Mouse (Mus musculus) left cerebral cortex, adult 6 months (tissue): ENCODE results near the gene Olfr705. TPM values are rescaled to one million over a fixed set of nuclear protein-coding genes. Genes with fewer than 3 reads are reported as not detected.

ENCODE experiments used
- long read RNA-seq, 2 experiments: library from polyadenylated mRNA; unstranded; transcript quantifications; one replicate each; pipeline ENCODE4 v2.0.0; 2019 to 2020
- polyA plus RNA-seq: library from polyadenylated mRNA; unstranded; fragments of <200 nt; fragmentation: Nextera tagmentation; gene quantifications from 2 replicates; pipeline ENCODE4 v1.2.3, GENCODE M21; 2021

The Olfr705 gene
- polyA plus RNA-seq, result not detected in 2 replicates
- long read RNA-seq, experiment 1, result 0 reads
- long read RNA-seq, experiment 2, result 0 reads

DNA sequence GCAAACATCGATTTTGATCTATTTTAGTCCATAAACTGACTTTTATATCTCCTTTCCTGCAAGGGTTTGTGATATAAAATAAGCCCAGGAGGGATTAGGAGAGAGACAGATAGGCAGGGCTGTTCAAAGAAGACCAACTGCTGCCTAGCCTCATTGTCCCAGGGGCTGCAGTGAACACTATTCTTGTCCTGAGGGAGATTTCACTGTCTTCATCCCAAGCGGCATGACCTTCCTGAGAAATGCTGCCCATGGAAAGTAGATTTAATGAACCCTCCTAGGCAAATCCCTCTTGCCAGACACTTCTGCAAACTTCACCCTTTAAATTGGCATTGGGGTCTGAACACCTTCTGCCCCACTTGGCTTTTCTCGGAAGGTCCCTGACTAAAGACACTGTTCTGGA is at the start of gene Olfr705:
Olfr705 (minus strand) TSS at position 101 of the 400 bp plus-strand sequence.

DNA sequence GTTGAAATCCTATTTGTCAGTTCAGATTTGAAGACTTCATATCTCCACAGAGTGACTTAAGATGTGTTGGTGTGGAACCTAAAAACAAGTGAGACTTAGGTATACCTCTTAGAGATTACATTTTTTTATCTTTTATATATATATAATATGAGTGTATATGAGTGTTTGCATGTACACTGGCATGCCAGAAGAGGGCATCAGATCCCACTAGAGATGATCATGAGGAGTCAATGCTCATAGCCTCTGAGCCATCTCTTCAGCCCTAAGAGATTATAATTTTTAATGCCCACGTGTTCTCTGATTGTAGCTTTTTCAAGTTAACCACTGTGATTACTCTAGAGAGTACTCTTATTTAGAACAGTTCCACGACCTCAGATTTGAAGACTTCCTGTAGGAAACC is 31.0 kb upstream of the Olfr705 start, which contains the start of gene Olfr1532-ps1:
Olfr1532-ps1 (plus strand) TSS at position 326 of the 400 bp plus-strand sequence.

GRCm38 (mm10) chr7:106901141-106901540 is 24.4 kb upstream of the Olfr705 start, which contains the start of gene Olfr707:
Gene Olfr707 (minus strand): TSS chr7:106901241.

DNA sequence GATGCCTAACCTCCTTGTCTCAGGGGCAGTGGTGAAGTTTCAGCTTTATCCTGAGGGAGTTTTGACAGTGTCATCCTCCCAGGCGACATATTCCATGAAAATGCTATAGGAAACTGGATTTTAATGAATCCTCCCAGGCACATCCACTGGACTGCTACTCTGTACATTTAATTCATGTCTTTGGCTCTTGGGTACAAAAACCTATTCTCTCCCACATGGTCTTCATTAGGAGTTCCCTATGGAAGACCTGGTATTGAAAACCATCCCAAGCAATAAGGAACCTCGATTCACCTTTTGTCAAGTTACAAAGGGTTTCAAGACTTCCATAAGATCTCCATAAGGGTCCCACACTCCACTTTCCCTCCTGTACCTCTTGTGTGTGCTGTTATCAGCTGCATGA is 11.4 kb upstream of the Olfr705 start, which contains the start of gene Olfr706:
Olfr706 (minus strand) TSS at position 101 of the 400 bp plus-strand sequence.

GRCm38 (mm10) chr7:106862885-106863284 is 13.8 kb downstream of the Olfr705 start, which contains the start of gene Olfr704:
Gene Olfr704 (plus strand): TSS chr7:106863185.

DNA sequence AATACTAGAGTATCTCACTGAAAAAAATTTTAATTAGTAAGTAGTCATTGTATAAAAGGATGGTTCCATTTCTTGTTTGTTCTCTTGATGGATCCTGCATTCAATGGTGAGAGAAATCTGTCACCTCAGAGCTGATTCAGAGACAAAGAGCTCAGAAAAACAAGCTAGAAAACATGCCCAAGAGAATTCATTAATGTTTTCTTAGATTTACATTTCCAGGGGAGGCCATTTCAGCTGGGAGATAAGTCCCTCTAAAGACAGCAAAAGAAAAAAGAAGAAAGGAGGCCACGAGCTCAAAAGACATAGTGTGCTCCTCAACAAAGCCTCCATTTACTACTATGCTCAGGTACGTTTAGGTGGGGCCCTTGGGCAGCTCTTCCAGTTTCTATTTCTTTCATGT is 33.6 kb downstream of the Olfr705 start, which contains the start of gene Olfr703:
Olfr703 (plus strand) TSS at position 301 of the 400 bp plus-strand sequence.

GRCm38 (mm10) chr7:106833793-106834192 is 42.9 kb downstream of the Olfr705 start, which contains the start of gene Olfr702:
Gene Olfr702 (minus strand): TSS chr7:106833893.

Other genes starting within 250 kb of the Olfr705 start
- gene Olfr693, start 196.3 kb downstream of the Olfr705 start, polyA plus RNA-seq, result not detected in 2 replicates
- not detected in 2 replicates for gene Olfr694, start 185.1 kb downstream of the Olfr705 start, polyA plus RNA-seq
- not detected in 2 replicates for gene Olfr695, start 160.5 kb downstream of the Olfr705 start, polyA plus RNA-seq
- gene Olfr697, start 134.4 kb downstream of the Olfr705 start, polyA plus RNA-seq, result not detected in 2 replicates
- not detected in 2 replicates for gene Olfr698, start 121.5 kb downstream of the Olfr705 start, polyA plus RNA-seq
- not detected in 2 replicates for gene Olfr699, start 83.7 kb downstream of the Olfr705 start, polyA plus RNA-seq
- not detected in 2 replicates for gene Olfr700, start 68.1 kb downstream of the Olfr705 start, polyA plus RNA-seq
- not detected in 2 replicates for gene Olfr701, start 62.8 kb downstream of the Olfr705 start, polyA plus RNA-seq
- not detected in 2 replicates for gene Olfr702, start 43.0 kb downstream of the Olfr705 start, polyA plus RNA-seq
- not detected in 2 replicates for gene Olfr703, start 33.5 kb downstream of the Olfr705 start, polyA plus RNA-seq
- gene Olfr704, start 13.7 kb downstream of the Olfr705 start, polyA plus RNA-seq, result not detected in 2 replicates
- not detected in 2 replicates for gene Olfr706, start 11.3 kb upstream of the Olfr705 start, polyA plus RNA-seq
- not detected in 2 replicates for gene Olfr707, start 24.4 kb upstream of the Olfr705 start, polyA plus RNA-seq
- not detected in 2 replicates for gene Olfr1532-ps1, start 31.1 kb upstream of the Olfr705 start, polyA plus RNA-seq
- gene Olfr709-ps1, start 55.3 kb upstream of the Olfr705 start, polyA plus RNA-seq, result not detected in 2 replicates
- not detected in 2 replicates for gene Olfr710, start 71.4 kb upstream of the Olfr705 start, polyA plus RNA-seq
- not detected in 2 replicates for gene Olfr6, start 87.0 kb upstream of the Olfr705 start, polyA plus RNA-seq
- gene Olfr711, start 98.6 kb upstream of the Olfr705 start, polyA plus RNA-seq, result not detected in 2 replicates
- not detected in 2 replicates for gene Olfr2, start 129.2 kb upstream of the Olfr705 start, polyA plus RNA-seq
- not detected in 2 replicates for gene Olfr713, start 154.3 kb upstream of the Olfr705 start, polyA plus RNA-seq
- not detected in 2 replicates for gene Olfr714, start 194.1 kb upstream of the Olfr705 start, polyA plus RNA-seq
- gene Olfr17, start 216.3 kb upstream of the Olfr705 start, polyA plus RNA-seq, result not detected in 2 replicates
- not detected in 2 replicates for gene Olfr715b, start 233.5 kb upstream of the Olfr705 start, polyA plus RNA-seq